Mouse (Mus musculus): ENCODE results near the gene Slc25a38. TPM values are rescaled to one million over a fixed set of nuclear protein-coding genes. Genes with fewer than 3 reads are reported as not detected.

The Slc25a38 gene
- polyA plus RNA-seq, 1 experiment from 2014 or later = 21.5 TPM

DNA sequence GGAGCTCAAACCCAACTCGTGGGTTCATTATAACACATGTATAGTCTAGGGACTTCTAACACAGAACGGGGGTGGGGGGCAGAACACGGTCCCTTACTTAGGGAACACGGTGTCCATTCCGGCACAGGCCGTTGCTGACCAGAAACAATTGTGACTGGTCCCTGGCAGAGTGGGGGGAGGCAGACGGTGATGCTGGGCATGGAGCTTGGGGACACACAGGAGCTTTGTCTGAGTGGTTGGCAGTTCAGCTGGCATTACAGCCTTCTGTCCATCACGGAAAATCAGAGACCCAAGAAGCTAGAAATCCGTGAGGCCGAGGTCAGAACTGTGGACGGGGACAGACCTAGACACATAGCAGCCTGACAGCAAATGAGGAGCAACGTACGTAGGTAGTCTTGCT lies 34.3 kb downstream of the Slc25a38 start:
- Histone ChIP-seq H3K36me3 (ENCODE audit: insufficient read depth, low read length) (no peaks in the 10 kb centered on the region), H3K9me3 (replicated peaks; ENCODE audit: low read length) (no peaks in the 10 kb centered on the region), H3K4me1 (replicated peaks; ENCODE audit: insufficient read depth, low read length) (no peaks in the 10 kb centered on the region), H3K4me2 (ENCODE audit: low read length) (no peak overlapping the region), H3K27me3 (ENCODE audit: insufficient read depth, low read length) (no peaks in the 10 kb centered on the region), H3K4me3 (replicated peaks; ENCODE audit: low read depth, low read length) (no peak overlapping the region), H3K9ac (ENCODE audit: low read depth, low read length) (no peak overlapping the region), H3K27ac (no peak overlapping the region)
- WGBS = 82% methylated on average over 13 of the region's 13 CpGs
- TF ChIP-seq CTCF (IDR thresholded peaks at IDR 0.05; ENCODE audit: low read depth) = no peak
- DNase-seq (ENCODE audit: low spot score) = no peak
- no peak for ATAC-seq (replicated peaks; ENCODE audit: low FRiP score, low read depth)

GRCm38 (mm10) chr9:120149222-120149828 lies 39.2 kb downstream of the Slc25a38 start, which contains the start of gene Mobp:
TSS of gene Mobp (plus strand) at chr9:120149707.
- no peaks in the 10 kb centered on the region for H3K4me1 ChIP-seq (replicated peaks; ENCODE audit: insufficient read depth, low read length)
- no peak within 1 kb of the TSS for H3K4me3 ChIP-seq (replicated peaks; ENCODE audit: low read depth, low read length)
- no peaks in the 10 kb centered on the region for H3K9me3 ChIP-seq (replicated peaks; ENCODE audit: low read length)
- H3K36me3 ChIP-seq (ENCODE audit: insufficient read depth, low read length) = no peaks in the 10 kb centered on the region
- no peak within 1 kb of the TSS for H3K4me2 ChIP-seq (ENCODE audit: low read length)
- H3K27me3 ChIP-seq (ENCODE audit: insufficient read depth, low read length) = no peaks in the 10 kb centered on the region
- DNase-seq (ENCODE audit: low spot score) (no peak), ATAC-seq (replicated peaks; ENCODE audit: low FRiP score, low read depth) (no peak)
- no peak for TF ChIP-seq CTCF (IDR thresholded peaks at IDR 0.05; ENCODE audit: low read depth)
- 80% methylated on average over 11 of the region's 11 CpGs for WGBS
- no peak within 1 kb of the TSS for H3K27ac ChIP-seq
- H3K9ac ChIP-seq (ENCODE audit: low read depth, low read length) = no peak within 1 kb of the TSS

GRCm38 (mm10) chr9:120151152-120151551 lies 41.0 kb downstream of the Slc25a38 start:
- H3K9ac ChIP-seq (ENCODE audit: low read depth, low read length) = no peak overlapping the region

DNA sequence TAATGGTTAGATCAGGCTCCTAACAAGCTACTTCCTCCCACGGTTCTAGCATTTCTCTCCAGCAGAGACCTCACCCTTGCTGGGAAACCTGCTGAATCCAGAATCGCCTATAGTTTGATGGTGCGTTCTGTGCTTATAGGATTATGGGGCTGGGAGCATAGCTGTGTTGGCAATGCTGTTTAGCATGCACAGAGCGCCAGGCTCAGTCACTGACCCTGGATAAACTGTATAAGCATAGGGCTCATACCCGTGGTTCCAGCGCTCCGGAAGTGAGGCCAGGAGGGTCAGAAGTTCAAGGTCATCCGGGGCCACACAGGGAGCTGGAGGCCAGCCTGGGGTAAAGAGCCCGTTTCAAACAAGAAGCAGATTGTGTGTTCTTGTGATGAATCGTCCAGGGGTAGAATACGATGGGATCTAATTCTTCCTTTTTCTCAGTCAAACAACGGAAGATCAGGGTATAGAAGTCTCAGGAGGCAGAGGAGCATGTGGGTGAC lies 41.8 kb downstream of the Slc25a38 start:
- 75% methylated on average over 12 of the region's 12 CpGs for WGBS
- H3K36me3 ChIP-seq (ENCODE audit: insufficient read depth, low read length) = no peaks in the 10 kb centered on the region
- H3K27me3 ChIP-seq (ENCODE audit: insufficient read depth, low read length) = no peaks in the 10 kb centered on the region
- no peak for TF ChIP-seq CTCF (IDR thresholded peaks at IDR 0.05; ENCODE audit: low read depth)
- no peak overlapping the region for H3K4me2 ChIP-seq (ENCODE audit: low read length)
- no peaks in the 10 kb centered on the region for H3K4me1 ChIP-seq (replicated peaks; ENCODE audit: insufficient read depth, low read length)
- no peaks in the 10 kb centered on the region for H3K9me3 ChIP-seq (replicated peaks; ENCODE audit: low read length)
- DNase-seq (ENCODE audit: low spot score) = no peak
- no peak overlapping the region for H3K27ac ChIP-seq
- H3K9ac ChIP-seq (ENCODE audit: low read depth, low read length) = no peak overlapping the region
- H3K4me3 ChIP-seq (replicated peaks; ENCODE audit: low read depth, low read length) = no peak overlapping the region
- no peak for ATAC-seq (replicated peaks; ENCODE audit: low FRiP score, low read depth)

More at GRCm38 (mm10) chr9:120151152-120151551, 41.0 kb downstream of the Slc25a38 start:
- WGBS = 79% methylated on average over 5 of the region's 5 CpGs
- ATAC-seq (replicated peaks; ENCODE audit: low FRiP score, low read depth) (no peak), DNase-seq (ENCODE audit: low spot score) (no peak)
- Histone ChIP-seq H3K4me3 (replicated peaks; ENCODE audit: low read depth, low read length) (no peak overlapping the region), H3K27me3 (ENCODE audit: insufficient read depth, low read length) (no peaks in the 10 kb centered on the region), H3K4me2 (ENCODE audit: low read length) (no peak overlapping the region), H3K36me3 (ENCODE audit: insufficient read depth, low read length) (no peaks in the 10 kb centered on the region), H3K27ac (no peak overlapping the region), H3K4me1 (replicated peaks; ENCODE audit: insufficient read depth, low read length) (no peaks in the 10 kb centered on the region), H3K9me3 (replicated peaks; ENCODE audit: low read length) (no peaks in the 10 kb centered on the region)
- TF ChIP-seq CTCF (IDR thresholded peaks at IDR 0.05; ENCODE audit: low read depth) = no peak

DNA sequence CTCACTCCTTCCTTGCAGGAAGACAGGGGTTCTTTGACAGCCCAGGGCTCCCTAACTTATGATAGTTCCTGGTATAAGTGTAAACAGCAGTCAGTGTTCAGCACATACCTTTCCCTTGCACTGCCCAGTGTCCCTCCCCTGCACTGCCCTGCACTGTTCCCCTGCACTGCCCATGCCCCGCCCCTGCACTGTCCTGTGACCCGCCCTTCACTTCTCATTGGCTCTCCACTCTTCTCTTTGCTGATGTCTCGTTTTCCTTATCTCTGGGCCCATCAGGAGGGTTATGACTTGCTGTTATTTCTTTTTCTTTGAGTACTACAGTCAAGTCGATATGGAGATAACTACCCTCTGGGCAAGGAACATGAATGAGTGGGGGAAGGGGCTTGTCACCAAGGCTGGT lies 47.9 kb downstream of the Slc25a38 start:
- H3K4me3 ChIP-seq (replicated peaks; ENCODE audit: low read depth, low read length) = no peak overlapping the region

DNA sequence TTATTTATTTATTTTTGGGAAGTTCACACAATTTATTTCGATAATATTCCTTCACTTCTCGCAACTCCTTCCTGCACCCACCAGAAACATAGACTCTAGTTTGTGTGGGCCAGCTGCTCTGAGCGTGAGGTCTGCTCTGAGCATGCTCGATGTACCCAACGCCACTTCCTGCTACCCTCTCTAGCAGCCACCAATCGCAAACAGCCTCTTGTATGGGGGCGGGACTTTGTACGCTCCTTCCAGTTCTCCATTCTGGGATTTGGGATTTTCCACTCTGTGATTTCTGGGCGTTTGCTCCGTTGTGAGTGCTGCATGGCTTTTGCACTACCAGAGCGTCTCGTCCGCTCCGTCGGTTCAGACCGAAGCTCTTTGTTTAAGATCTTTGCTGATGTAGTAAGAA lies 53.7 kb downstream of the Slc25a38 start:
- ATAC-seq (replicated peaks; ENCODE audit: low FRiP score, low read depth) = no peak
- TF ChIP-seq CTCF (IDR thresholded peaks at IDR 0.05; ENCODE audit: low read depth) = no peak
- Histone ChIP-seq H3K4me2 (ENCODE audit: low read length) (no peak overlapping the region), H3K4me1 (replicated peaks; ENCODE audit: insufficient read depth, low read length) (no peaks in the 10 kb centered on the region), H3K9me3 (replicated peaks; ENCODE audit: low read length) (no peaks in the 10 kb centered on the region), H3K4me3 (replicated peaks; ENCODE audit: low read depth, low read length) (no peak overlapping the region), H3K36me3 (ENCODE audit: insufficient read depth, low read length) (no peaks in the 10 kb centered on the region), H3K27ac (no peak overlapping the region), H3K9ac (ENCODE audit: low read depth, low read length) (no peak overlapping the region), H3K27me3 (ENCODE audit: insufficient read depth, low read length) (no peaks in the 10 kb centered on the region)
- WGBS = 87% methylated on average over 16 of the region's 16 CpGs
- no peak for DNase-seq (ENCODE audit: low spot score)

More for the DNA sequence above, 47.9 kb downstream of the Slc25a38 start:
- DNase-seq (ENCODE audit: low spot score) (peak; percentile 9), ATAC-seq (replicated peaks; ENCODE audit: low FRiP score, low read depth) (peak; percentile 65; the same call in 1 of the 2 replicates)
- H3K4me2 ChIP-seq (ENCODE audit: low read length) = no peak overlapping the region
- H3K4me1 ChIP-seq (replicated peaks; ENCODE audit: insufficient read depth, low read length) = no peaks in the 10 kb centered on the region
- no peak overlapping the region for H3K9ac ChIP-seq (ENCODE audit: low read depth, low read length)
- H3K27ac ChIP-seq = no peak overlapping the region
- no peak for TF ChIP-seq CTCF (IDR thresholded peaks at IDR 0.05; ENCODE audit: low read depth)
- whole genome bisulfite sequencing = 39% methylated on average over 4 of the region's 4 CpGs
- no peaks in the 10 kb centered on the region for H3K36me3 ChIP-seq (ENCODE audit: insufficient read depth, low read length)
- no peaks in the 10 kb centered on the region for H3K9me3 ChIP-seq (replicated peaks; ENCODE audit: low read length)
- no peaks in the 10 kb centered on the region for H3K27me3 ChIP-seq (ENCODE audit: insufficient read depth, low read length)

Measured in kidney, postnatal 0 days (tissue).